Mouse (Mus musculus): ENCODE results near the gene 2010111I01Rik. TPM values are rescaled to one million over a fixed set of nuclear protein-coding genes. Genes with fewer than 3 reads are reported as not detected.

Gene 2010111I01Rik
- polyA plus RNA-seq, 1 experiment from 2014 or later, result 146 TPM

GRCm38 (mm10) chr13:63290126-63290525 is 325.4 kb downstream of the 2010111I01Rik start:
- DNase-seq (ENCODE audit: low spot score), result no peak
- Histone ChIP-seq H3K27me3 (ENCODE audit: insufficient read depth, low read length) (no peaks in the 10 kb centered on the region), H3K4me3 (replicated peaks; ENCODE audit: low read depth, low read length) (no peak overlapping the region), H3K4me2 (ENCODE audit: low read length) (no peak overlapping the region), H3K27ac (no peak overlapping the region; the same call in 1 of the 2 replicates), H3K4me1 (replicated peaks; ENCODE audit: insufficient read depth, low read length) (peaks cover 34% of the 10 kb centered on the region), H3K9ac (ENCODE audit: low read depth, low read length) (no peak overlapping the region), H3K9me3 (replicated peaks; ENCODE audit: low read length) (no peaks in the 10 kb centered on the region), H3K36me3 (ENCODE audit: insufficient read depth, low read length) (peaks cover 45% of the 10 kb centered on the region)
- ATAC-seq (replicated peaks; ENCODE audit: low FRiP score, low read depth), result no peak
- WGBS, result 80% methylated on average over 4 of the region's 4 CpGs
- TF ChIP-seq CTCF (IDR thresholded peaks at IDR 0.05; ENCODE audit: low read depth), result no peak

GRCm38 (mm10) chr13:63291016-63291415 is 326.3 kb downstream of the 2010111I01Rik start:
- 96% methylated on average over 6 of the region's 6 CpGs for WGBS
- DNase-seq (ENCODE audit: low spot score) (no peak), ATAC-seq (replicated peaks; ENCODE audit: low FRiP score, low read depth) (no peak)
- no peak overlapping the region for H3K9ac ChIP-seq (ENCODE audit: low read depth, low read length)
- H3K9me3 ChIP-seq (replicated peaks; ENCODE audit: low read length), result no peaks in the 10 kb centered on the region
- no peak overlapping the region for H3K4me2 ChIP-seq (ENCODE audit: low read length)
- no peak overlapping the region for H3K4me3 ChIP-seq (replicated peaks; ENCODE audit: low read depth, low read length)
- no peaks in the 10 kb centered on the region for H3K27me3 ChIP-seq (ENCODE audit: insufficient read depth, low read length)
- TF ChIP-seq CTCF (IDR thresholded peaks at IDR 0.05; ENCODE audit: low read depth), result no peak
- H3K36me3 ChIP-seq (ENCODE audit: insufficient read depth, low read length), result peaks cover 44% of the 10 kb centered on the region
- peaks cover 34% of the 10 kb centered on the region for H3K4me1 ChIP-seq (replicated peaks; ENCODE audit: insufficient read depth, low read length)
- no peak overlapping the region for H3K27ac ChIP-seq

- peak overlapping the region; percentile 85 for H3K27ac ChIP-seq
- 0 out of 2 replicates have a peak overlapping the region, but pooled peaks have one; percentile 31 for H3K9ac ChIP-seq (ENCODE audit: low read depth, low read length)
- H3K4me2 ChIP-seq (ENCODE audit: low read length), result no peak overlapping the region; the same call in 1 of the 2 replicates
- ATAC-seq (replicated peaks; ENCODE audit: low FRiP score, low read depth), result no peak
- no peak overlapping the region for H3K4me3 ChIP-seq (replicated peaks; ENCODE audit: low read depth, low read length)
- H3K4me1 ChIP-seq (replicated peaks; ENCODE audit: insufficient read depth, low read length), result peaks cover 28% of the 10 kb centered on the region
- H3K36me3 ChIP-seq (ENCODE audit: insufficient read depth, low read length), result peaks cover 49% of the 10 kb centered on the region
- 73% methylated on average over 3 of the region's 3 CpGs for WGBS
- TF ChIP-seq CTCF (IDR thresholded peaks at IDR 0.05; ENCODE audit: low read depth), result no peak
- no peaks in the 10 kb centered on the region for H3K27me3 ChIP-seq (ENCODE audit: insufficient read depth, low read length)
- DNase-seq (ENCODE audit: low spot score), result no peak
- no peaks in the 10 kb centered on the region for H3K9me3 ChIP-seq (replicated peaks; ENCODE audit: low read length)
These were observed 329.0 kb downstream of the 2010111I01Rik start for GRCm38 (mm10) chr13:63293647-63294046.

GRCm38 (mm10) chr13:63294359-63295193 is 329.9 kb downstream of the 2010111I01Rik start:
- Histone ChIP-seq H3K27me3 (ENCODE audit: insufficient read depth, low read length) (no peaks in the 10 kb centered on the region), H3K36me3 (ENCODE audit: insufficient read depth, low read length) (peaks cover 54% of the 10 kb centered on the region), H3K9me3 (replicated peaks; ENCODE audit: low read length) (no peaks in the 10 kb centered on the region), H3K4me2 (ENCODE audit: low read length) (no peak overlapping the region), H3K27ac (peak overlapping the region; percentile 85), H3K4me3 (replicated peaks; ENCODE audit: low read depth, low read length) (no peak overlapping the region), H3K4me1 (replicated peaks; ENCODE audit: insufficient read depth, low read length) (peaks cover 21% of the 10 kb centered on the region), H3K9ac (ENCODE audit: low read depth, low read length) (no peak overlapping the region; the same call in 1 of the 2 replicates)
- DNase-seq (ENCODE audit: low spot score), result peak; percentile 81
- TF ChIP-seq CTCF (IDR thresholded peaks at IDR 0.05; ENCODE audit: low read depth), result no peak
- 31% methylated on average over 15 of the region's 15 CpGs for WGBS
- peak; percentile 53; the same call in 1 of the 2 replicates for ATAC-seq (replicated peaks; ENCODE audit: low FRiP score, low read depth)

GRCm38 (mm10) chr13:63296300-63296699 is 331.6 kb downstream of the 2010111I01Rik start:
- WGBS, result 74% methylated on average over 11 of the region's 11 CpGs
- Histone ChIP-seq H3K4me2 (ENCODE audit: low read length) (no peak overlapping the region), H3K9ac (ENCODE audit: low read depth, low read length) (no peak overlapping the region), H3K4me3 (replicated peaks; ENCODE audit: low read depth, low read length) (no peak overlapping the region), H3K27ac (no peak overlapping the region), H3K36me3 (ENCODE audit: insufficient read depth, low read length) (peaks cover 49% of the 10 kb centered on the region), H3K4me1 (replicated peaks; ENCODE audit: insufficient read depth, low read length) (peaks cover 19% of the 10 kb centered on the region), H3K9me3 (replicated peaks; ENCODE audit: low read length) (no peaks in the 10 kb centered on the region), H3K27me3 (ENCODE audit: insufficient read depth, low read length) (no peaks in the 10 kb centered on the region)
- no peak for TF ChIP-seq CTCF (IDR thresholded peaks at IDR 0.05; ENCODE audit: low read depth)
- no peak for ATAC-seq (replicated peaks; ENCODE audit: low FRiP score, low read depth)
- DNase-seq (ENCODE audit: low spot score), result no peak

- TF ChIP-seq CTCF (IDR thresholded peaks at IDR 0.05; ENCODE audit: low read depth), result no peak
- H3K27me3 ChIP-seq (ENCODE audit: insufficient read depth, low read length), result no peaks in the 10 kb centered on the region
- ATAC-seq (replicated peaks; ENCODE audit: low FRiP score, low read depth), result no peak
- no peaks in the 10 kb centered on the region for H3K9me3 ChIP-seq (replicated peaks; ENCODE audit: low read length)
- no peak overlapping the region for H3K4me3 ChIP-seq (replicated peaks; ENCODE audit: low read depth, low read length)
- peaks cover 26% of the 10 kb centered on the region for H3K4me1 ChIP-seq (replicated peaks; ENCODE audit: insufficient read depth, low read length)
- H3K9ac ChIP-seq (ENCODE audit: low read depth, low read length), result no peak overlapping the region
- H3K36me3 ChIP-seq (ENCODE audit: insufficient read depth, low read length), result peaks cover 53% of the 10 kb centered on the region
- 98% methylated on average over 2 of the region's 2 CpGs for WGBS
- no peak for DNase-seq (ENCODE audit: low spot score)
- H3K4me2 ChIP-seq (ENCODE audit: low read length), result no peak overlapping the region
- no peak overlapping the region for H3K27ac ChIP-seq
These were observed 332.3 kb downstream of the 2010111I01Rik start for GRCm38 (mm10) chr13:63297003-63297402.
